Mouse (Mus musculus) megakaryocyte, embryonic 14.5 days (primary cell): ENCODE results near the gene Ensa.

ENCODE experiments used
- FLI1 ChIP-seq: IDR thresholded peaks from 2 replicates; pipeline ENCODE4 v1.6.1; 2012; ENCODE audit warnings: low read length, inconsistent platforms, mixed read lengths
- GATA1 ChIP-seq: IDR thresholded peaks from 3 replicates; pipeline ENCODE4 v1.6.1; 2012; ENCODE audit warnings: mixed read lengths, low read length, inconsistent platforms, borderline replicate concordance

DNA sequence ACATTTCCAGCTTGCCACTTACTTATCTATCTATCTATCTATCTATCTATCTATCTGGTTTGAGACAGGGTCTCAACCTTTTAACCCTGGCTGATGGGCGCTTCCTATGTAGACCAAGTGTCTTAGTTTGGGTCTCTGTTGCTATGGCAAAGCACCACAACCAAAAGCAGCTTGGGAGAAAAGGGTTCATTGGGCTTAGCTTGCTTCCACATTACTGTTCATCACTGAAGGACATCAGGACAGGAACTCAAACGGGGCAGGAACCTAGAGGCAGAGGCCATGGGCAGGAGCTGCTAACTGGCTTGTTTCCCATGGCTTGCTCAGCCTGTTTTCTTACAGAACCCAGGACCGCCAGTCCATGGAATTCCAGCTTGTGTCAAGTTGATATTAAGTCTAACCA is 32.3 kb downstream of the Ensa start:
- no peak for TF ChIP-seq FLI1
- no peak for TF ChIP-seq GATA1
